Mouse (Mus musculus) midbrain, embryonic 11.5 days (tissue): ENCODE results near the gene Cldn3. TPM values are rescaled to one million over a fixed set of nuclear protein-coding genes. Genes with fewer than 3 reads are reported as not detected.

Source experiments
- ATAC-seq: fragments of 200-750 bp; cut with Nextera tagmentation; 2 replicates; pipeline ENCODE4 v1.8.0; 2017; ENCODE audit warnings: moderate TSS enrichment, moderate library complexity; ENCODE audit not compliant: low FRiP score
- DNase-seq: peaks from one replicate; pipeline ENCODE4 v3.0.0; 2015; ENCODE audit warnings: low spot score; ENCODE audit errors: missing footprints
- H3K27ac ChIP-seq: fragments of 300-500 bp; sonication (generic); 2 replicates; pipeline ENCODE4 v1.5.1; 2014; ENCODE audit warnings: low read depth, low read length
- H3K27me3 ChIP-seq: fragments of 300-500 bp; sonication (generic); 2 replicates; pipeline ENCODE4 v1.6.1; 2014; ENCODE audit warnings: mild to moderate bottlenecking, low read length, moderate library complexity, mixed read lengths; ENCODE audit not compliant: control insufficient read depth, insufficient read depth
- H3K36me3 ChIP-seq: fragments of 300-500 bp; sonication (generic); 2 replicates; pipeline ENCODE4 v1.6.1; 2014; ENCODE audit warnings: mild to moderate bottlenecking, low read length, moderate library complexity, mixed read lengths; ENCODE audit not compliant: control insufficient read depth, insufficient read depth
- H3K4me1 ChIP-seq: fragments of 300-500 bp; sonication (generic); 2 replicates; pipeline ENCODE4 v1.6.1; 2014; ENCODE audit warnings: low read length; ENCODE audit not compliant: control insufficient read depth, insufficient read depth
- H3K4me2 ChIP-seq: fragments of 300-500 bp; sonication (generic); 2 replicates; pipeline ENCODE4 v1.6.1; 2014; ENCODE audit warnings: mild to moderate bottlenecking, moderate library complexity
- H3K4me3 ChIP-seq: fragments of 300-500 bp; sonication (generic); 2 replicates; pipeline ENCODE4 v1.5.1; 2014; ENCODE audit warnings: low read depth, low read length
- H3K9ac ChIP-seq: fragments of 300-500 bp; sonication (generic); 2 replicates; pipeline ENCODE4 v1.6.1; 2014; ENCODE audit warnings: low read length
- H3K9me3 ChIP-seq: fragments of 300-500 bp; sonication (generic); 2 replicates; pipeline ENCODE4 v1.6.1; 2016; ENCODE audit warnings: low read length; ENCODE audit not compliant: control insufficient read depth
- WGBS: fragments of 180-500 bp; shearing (Covaris S2); extraction: QIAGEN DNeasy Blood & Tissue Kit; methylation state at CpG from one replicate; pipeline ENCODE4 v1.1.7; 2014; 5-methylcytosine and 5-hydroxymethylcytosine counted together
- polyA plus RNA-seq: library from polyadenylated mRNA; unstranded; fragments of >200 nt; fragmentation: Nextera tagmentation; extraction: Ambion mirVana; gene quantifications from 2 replicates; pipeline ENCODE4 v1.2.1, GENCODE M21; 2014

The Cldn3 gene
- polyA plus RNA-seq, 1 experiment from 2014 or later = 1.4 TPM

DNA sequence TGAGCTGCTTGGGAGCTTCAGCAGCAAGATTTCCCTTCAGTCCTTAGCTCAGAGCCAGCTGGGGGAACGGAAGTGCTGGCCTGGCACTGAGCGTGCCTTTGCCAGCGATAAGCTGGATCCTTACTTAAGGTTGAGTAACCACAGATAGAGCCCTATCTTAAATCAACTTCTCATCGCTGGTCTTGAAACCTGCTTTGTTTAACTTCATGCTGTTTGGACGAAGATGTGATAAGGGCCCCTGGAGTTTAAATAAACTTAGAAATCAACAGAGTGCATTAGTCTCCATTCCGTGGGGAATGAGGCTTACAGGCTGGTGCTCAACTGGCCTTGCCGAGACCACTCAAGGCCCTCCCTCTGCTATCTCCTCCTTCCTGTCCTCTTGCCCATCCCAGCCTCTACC, 11.7 kb upstream of the Cldn3 start:
- Histone ChIP-seq H3K27me3 (no peaks in the 10 kb centered on the region), H3K4me3 (no peak overlapping the region), H3K9me3 (no peaks in the 10 kb centered on the region), H3K27ac (no peak overlapping the region), H3K9ac (no peak overlapping the region), H3K4me1 (no peaks in the 10 kb centered on the region), H3K36me3 (no peaks in the 10 kb centered on the region), H3K4me2 (no peak overlapping the region)
- no peak for ATAC-seq
- DNase-seq = no peak
- 72% methylated on average over 7 of the region's 7 CpGs for WGBS

DNA sequence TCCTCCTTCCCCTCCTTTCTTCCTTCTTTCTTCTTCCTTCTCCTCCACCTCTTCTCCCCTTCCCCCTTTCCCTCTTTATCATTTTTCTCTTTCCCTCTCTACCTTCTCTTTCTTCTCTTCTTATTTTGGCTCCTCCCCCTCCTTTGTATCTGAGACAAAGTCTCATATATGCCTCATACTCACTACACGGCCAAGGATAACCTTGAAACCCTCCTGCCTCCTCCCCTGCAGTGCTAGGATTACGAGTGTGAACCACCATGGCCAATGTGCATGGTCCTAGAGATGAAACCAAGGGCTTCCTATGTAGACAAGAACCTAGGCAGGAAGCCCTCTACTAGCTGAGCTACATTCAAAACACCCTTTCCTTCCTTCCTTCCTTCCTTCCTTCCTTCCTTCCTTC, 11.1 kb upstream of the Cldn3 start:
- no peaks in the 10 kb centered on the region for H3K27me3 ChIP-seq
- DNase-seq (no peak), ATAC-seq (no peak)
- H3K4me2 ChIP-seq = no peak overlapping the region
- WGBS = 68% methylated on average over 2 of the region's 2 CpGs
- no peak overlapping the region for H3K9ac ChIP-seq
- no peaks in the 10 kb centered on the region for H3K9me3 ChIP-seq
- H3K36me3 ChIP-seq = no peaks in the 10 kb centered on the region
- no peaks in the 10 kb centered on the region for H3K4me1 ChIP-seq
- no peak overlapping the region for H3K27ac ChIP-seq
- no peak overlapping the region for H3K4me3 ChIP-seq

DNA sequence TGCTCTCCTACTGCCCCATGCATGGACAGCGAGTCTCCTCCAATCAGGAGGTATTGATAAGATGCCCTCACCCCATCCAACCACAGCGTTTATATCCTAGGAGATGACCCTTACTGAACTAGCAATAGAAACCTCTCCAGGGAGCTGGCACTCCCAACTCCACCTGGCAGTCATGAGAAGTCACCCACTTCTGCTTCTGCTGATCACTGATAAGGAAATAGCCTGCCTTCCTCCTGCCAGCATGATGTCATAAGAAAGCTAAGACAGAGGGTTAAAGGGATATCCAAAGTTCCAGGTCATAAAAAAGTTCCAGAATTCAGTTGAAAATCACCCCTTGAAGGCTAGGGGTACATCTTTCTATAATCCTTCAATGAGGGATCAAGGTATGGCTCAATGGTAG, 9.8 kb upstream of the Cldn3 start:
- H3K9me3 ChIP-seq = no peaks in the 10 kb centered on the region
- H3K36me3 ChIP-seq = no peaks in the 10 kb centered on the region
- DNase-seq = no peak
- H3K27me3 ChIP-seq = no peaks in the 10 kb centered on the region
- no peak overlapping the region for H3K27ac ChIP-seq
- H3K4me3 ChIP-seq = no peak overlapping the region
- ATAC-seq = no peak
- WGBS = 90% methylated on average over 2 of the region's 2 CpGs
- H3K4me1 ChIP-seq = no peaks in the 10 kb centered on the region
- no peak overlapping the region for H3K9ac ChIP-seq
- no peak overlapping the region for H3K4me2 ChIP-seq

DNA sequence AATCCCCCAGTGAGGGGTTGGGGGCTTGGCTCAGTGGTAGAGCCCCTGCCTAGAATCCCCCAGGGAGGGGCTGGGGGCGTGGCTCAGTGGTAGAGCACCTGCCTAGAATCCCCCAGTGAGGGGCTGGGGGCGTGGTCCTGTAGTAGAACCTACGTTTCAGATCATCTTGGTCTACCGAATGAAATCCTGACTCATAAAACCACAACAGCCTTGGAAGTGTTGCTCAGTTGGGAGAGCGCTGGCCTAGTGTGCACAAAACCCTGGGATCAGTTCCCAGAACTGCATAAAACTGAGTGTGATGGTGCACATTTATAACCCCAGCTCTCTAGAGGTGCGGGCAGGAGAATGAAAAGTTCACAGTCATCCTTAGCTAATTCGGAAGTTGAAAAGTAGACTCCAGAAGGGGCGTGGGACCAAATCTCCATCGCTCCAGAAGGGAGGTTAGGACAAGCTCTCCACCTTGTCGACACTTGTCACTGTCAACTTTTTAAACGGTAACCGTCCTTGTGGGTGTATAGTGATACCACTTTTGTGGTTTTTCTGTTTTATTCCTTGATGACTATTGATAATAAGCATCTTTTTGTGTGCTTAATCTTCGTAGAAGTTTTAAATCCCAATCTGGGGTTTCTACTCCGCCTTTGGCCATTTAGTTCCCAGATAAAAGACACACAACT, 9.3 kb upstream of the Cldn3 start:
- no peak for ATAC-seq
- Histone ChIP-seq H3K4me3 (no peak overlapping the region), H3K27me3 (no peaks in the 10 kb centered on the region), H3K4me2 (no peak overlapping the region), H3K9me3 (no peaks in the 10 kb centered on the region), H3K36me3 (no peaks in the 10 kb centered on the region), H3K9ac (no peak overlapping the region), H3K4me1 (no peaks in the 10 kb centered on the region), H3K27ac (no peak overlapping the region)
- WGBS = 83% methylated on average over 14 of the region's 14 CpGs
- DNase-seq = no peak

DNA sequence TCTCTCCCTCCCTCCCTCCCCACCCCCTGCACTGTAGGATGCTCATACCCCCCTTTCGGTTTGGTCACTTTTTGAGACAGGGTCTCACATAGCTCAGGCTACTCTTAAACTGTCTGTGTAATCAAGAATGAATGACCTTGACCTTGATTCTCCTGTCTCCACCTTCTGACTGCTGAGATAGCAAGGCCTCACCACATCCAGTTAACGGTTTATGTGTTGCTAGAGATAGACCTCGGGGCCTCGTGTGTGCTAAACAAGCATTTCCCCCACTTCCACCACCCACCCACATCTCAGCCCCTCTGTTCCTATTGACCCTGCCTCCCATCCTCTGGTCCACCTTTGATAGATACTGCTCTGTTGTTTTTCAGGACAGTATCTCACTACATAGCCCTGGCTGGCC, 8.2 kb upstream of the Cldn3 start:
- ATAC-seq (no peak), DNase-seq (no peak)
- H3K4me1 ChIP-seq = no peaks in the 10 kb centered on the region
- no peaks in the 10 kb centered on the region for H3K27me3 ChIP-seq
- no peak overlapping the region for H3K27ac ChIP-seq
- no peaks in the 10 kb centered on the region for H3K9me3 ChIP-seq
- no peak overlapping the region for H3K4me3 ChIP-seq
- no peak overlapping the region for H3K4me2 ChIP-seq
- WGBS = 84% methylated on average over 4 of the region's 4 CpGs
- H3K9ac ChIP-seq = no peak overlapping the region
- H3K36me3 ChIP-seq = no peaks in the 10 kb centered on the region

DNA sequence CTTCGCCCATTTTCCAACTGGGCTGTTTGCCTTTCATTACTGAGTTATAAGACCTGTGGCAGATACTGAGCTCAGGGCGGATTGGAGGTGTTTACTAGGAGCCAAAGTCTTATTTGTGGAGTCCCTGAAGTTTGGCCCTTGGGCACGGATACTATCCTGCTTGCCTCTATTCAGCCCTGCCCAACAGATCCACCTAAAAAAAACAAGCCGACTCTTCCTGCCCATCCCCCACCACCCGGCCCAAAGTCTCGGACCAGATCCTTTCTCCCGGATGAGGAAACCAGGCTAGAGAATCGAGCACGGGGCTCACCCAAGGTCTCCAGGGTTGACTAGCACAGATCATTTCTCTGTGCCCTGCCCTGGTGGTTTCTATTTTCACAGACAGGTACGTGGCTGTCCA, 4.9 kb upstream of the Cldn3 start:
- Histone ChIP-seq H3K27me3 (peaks cover 15% of the 10 kb centered on the region), H3K36me3 (no peaks in the 10 kb centered on the region), H3K4me1 (peaks cover 7% of the 10 kb centered on the region; the same call in 1 of the 2 replicates), H3K9me3 (no peaks in the 10 kb centered on the region), H3K4me3 (no peak overlapping the region), H3K9ac (no peak overlapping the region), H3K4me2 (no peak overlapping the region), H3K27ac (no peak overlapping the region)
- DNase-seq (no peak), ATAC-seq (no peak)
- 68% methylated on average over 10 of the region's 10 CpGs for WGBS

DNA sequence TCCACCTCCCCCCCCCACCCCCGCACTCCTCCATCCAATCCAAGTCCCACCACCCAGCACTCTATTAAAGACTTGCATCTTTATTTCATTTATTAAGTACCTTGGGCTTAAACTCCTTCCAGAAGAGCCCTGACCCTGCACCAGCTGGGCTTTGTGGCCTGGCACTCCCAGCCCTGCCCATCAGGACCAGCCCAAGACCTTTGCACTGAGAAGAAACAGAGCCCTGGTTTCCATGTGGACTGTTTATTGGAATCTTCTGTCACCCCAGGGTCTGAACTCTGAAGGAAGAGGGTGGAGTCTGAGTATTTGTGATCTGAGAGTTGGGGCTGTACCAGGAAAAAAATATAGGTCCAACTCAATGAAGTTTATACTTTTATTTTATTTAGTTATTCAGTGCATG, 2.9 kb upstream of the Cldn3 start:
- ATAC-seq = no peak
- Histone ChIP-seq H3K9me3 (no peaks in the 10 kb centered on the region), H3K27me3 (peaks cover 34% of the 10 kb centered on the region), H3K4me1 (peaks cover 11% of the 10 kb centered on the region; the same call in 1 of the 2 replicates), H3K9ac (no peak overlapping the region), H3K4me2 (no peak overlapping the region), H3K4me3 (no peak overlapping the region), H3K36me3 (no peaks in the 10 kb centered on the region), H3K27ac (no peak overlapping the region)
- peak; percentile 49 for DNase-seq
- 94% methylated on average over 1 of the region's 1 CpGs for WGBS

DNA sequence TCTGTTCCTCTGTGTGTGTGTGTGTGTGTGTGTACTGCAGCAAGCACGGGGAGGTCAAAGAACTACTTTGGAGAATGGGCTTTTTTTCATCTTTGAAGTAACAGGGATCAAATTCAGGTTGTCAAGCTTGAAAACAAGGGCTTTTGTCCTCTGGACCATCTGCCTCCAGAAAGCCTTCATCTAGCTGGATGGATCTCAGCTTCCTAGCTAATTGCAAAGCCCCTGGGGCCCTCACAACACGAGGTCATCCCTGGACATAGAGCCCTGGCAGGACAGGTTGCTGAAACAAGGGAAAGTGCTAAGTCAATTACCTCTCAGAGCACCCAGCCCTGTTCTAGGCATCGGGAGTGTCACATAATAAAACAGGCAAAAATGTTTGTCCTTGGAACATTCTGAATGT, 2.2 kb upstream of the Cldn3 start:
- H3K4me1 ChIP-seq = peaks cover 11% of the 10 kb centered on the region; the same call in 1 of the 2 replicates
- no peak overlapping the region for H3K4me2 ChIP-seq
- DNase-seq (peak; percentile 83), ATAC-seq (no peak)
- no peaks in the 10 kb centered on the region for H3K9me3 ChIP-seq
- H3K36me3 ChIP-seq = no peaks in the 10 kb centered on the region
- H3K9ac ChIP-seq = peak overlapping the region; percentile 9; the same call in 1 of the 2 replicates
- no peak overlapping the region for H3K4me3 ChIP-seq
- 16% methylated on average over 3 of the region's 3 CpGs for WGBS
- H3K27me3 ChIP-seq = peaks cover 38% of the 10 kb centered on the region
- H3K27ac ChIP-seq = no peak overlapping the region

DNA sequence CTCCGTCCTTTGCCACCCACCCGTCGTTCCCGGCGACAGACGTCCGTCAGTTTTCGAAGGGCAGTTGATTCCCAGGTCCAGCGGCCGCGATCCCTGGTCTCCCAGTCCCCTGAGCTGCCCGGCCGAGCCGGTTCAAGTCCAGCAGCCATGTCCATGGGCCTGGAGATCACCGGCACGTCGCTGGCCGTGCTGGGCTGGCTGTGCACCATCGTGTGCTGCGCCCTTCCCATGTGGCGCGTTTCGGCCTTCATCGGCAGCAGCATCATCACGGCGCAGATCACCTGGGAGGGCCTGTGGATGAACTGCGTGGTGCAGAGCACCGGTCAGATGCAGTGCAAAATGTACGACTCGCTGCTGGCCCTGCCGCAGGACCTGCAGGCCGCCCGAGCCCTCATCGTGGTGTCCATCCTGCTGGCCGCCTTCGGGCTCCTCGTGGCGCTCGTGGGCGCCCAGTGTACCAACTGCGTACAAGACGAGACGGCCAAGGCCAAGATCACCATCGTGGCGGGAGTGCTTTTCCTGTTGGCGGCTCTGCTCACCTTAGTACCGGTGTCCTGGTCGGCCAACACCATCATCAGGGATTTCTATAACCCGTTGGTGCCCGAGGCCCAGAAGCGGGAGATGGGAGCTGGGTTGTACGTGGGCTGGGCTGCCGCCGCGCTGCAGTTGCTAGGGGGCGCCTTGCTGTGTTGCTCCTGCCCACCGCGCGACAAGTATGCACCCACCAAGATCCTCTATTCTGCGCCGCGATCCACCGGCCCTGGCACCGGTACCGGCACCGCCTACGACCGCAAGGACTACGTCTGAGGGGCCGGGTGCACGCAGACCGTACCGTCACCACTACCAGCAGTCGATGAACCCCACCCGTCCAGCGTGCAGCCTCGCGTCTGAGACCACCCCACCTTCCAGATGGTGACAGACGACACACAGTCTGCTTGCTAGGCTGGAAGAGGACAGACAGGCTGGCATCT, 569 bp downstream of the Cldn3 start:
- Histone ChIP-seq H3K4me3 (peak overlapping the region; percentile 17), H3K4me2 (peak overlapping the region; percentile 26), H3K27ac (no peak overlapping the region), H3K9ac (no peak overlapping the region), H3K4me1 (peaks cover 11% of the 10 kb centered on the region; the same call in 1 of the 2 replicates), H3K36me3 (no peaks in the 10 kb centered on the region), H3K9me3 (no peaks in the 10 kb centered on the region), H3K27me3 (peaks cover 38% of the 10 kb centered on the region)
- DNase-seq = peak; percentile 92
- WGBS = 4% methylated on average over 79 of the region's 79 CpGs
- peak; percentile 11; the same call in 1 of the 2 replicates for ATAC-seq
